Mouse (Mus musculus): Measurements from ENCODE around the gene Dgke.

The Dgke gene

GRCm38 (mm10) chr11:89031189-89031588 lies 35.5 kb downstream of the Dgke start:
- DNase-seq, result no peak

- no peak for DNase-seq
Measured at GRCm38 (mm10) chr11:89030552-89030951, 36.1 kb downstream of the Dgke start.

GRCm38 (mm10) chr11:89028871-89029405 lies 37.7 kb downstream of the Dgke start:
- DNase-seq, result peak; percentile 63 to 67

DNA sequence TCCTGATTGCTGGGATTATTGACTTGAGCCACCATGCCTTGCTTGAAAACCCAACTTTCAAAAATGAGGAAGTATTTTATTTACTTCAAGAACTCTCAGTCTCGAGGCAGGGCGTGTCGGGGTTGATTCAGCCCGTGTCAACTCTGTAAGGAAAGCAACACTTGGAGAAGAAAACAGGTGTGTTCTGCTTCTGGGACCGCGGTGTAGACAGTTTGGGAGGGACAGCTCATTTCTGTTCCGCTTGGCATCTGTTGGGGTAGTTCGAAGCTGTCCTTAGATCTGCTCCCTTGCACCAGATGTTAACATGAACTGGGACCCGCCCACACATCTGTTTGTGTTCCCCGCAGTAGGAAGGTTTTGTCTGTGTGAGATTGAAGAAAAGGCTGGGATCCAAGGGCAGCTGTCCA lies 38.7 kb downstream of the Dgke start:
- peak; percentile 60 to 64 for DNase-seq

DNA sequence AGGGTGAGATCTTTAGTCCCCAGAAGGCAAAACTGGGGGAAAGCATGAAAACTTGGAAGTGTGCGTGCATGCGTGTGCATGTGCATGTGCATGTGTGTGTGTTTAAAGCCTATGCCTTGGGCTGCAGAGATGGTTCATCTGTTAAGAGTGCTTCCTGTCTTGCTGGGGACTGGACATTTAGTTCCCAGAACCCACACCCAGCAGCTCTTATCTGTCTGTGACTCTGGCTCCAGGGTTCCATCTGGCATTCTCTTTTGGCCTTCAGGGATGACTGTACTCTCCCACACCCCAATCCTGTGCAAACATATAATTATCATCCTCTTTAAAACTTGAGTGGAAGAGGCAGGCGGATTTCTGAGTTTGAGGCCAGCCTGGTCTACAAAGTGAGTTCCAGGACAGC lies 40.5 kb downstream of the Dgke start:
- no peak for DNase-seq

- peak in 1 of 2 experiments; percentile 44 for DNase-seq
Measured at GRCm38 (mm10) chr11:89025603-89026002, 41.0 kb downstream of the Dgke start.

GRCm38 (mm10) chr11:89024181-89024881 lies 42.3 kb downstream of the Dgke start:
- peak; percentile 89 to 92 for DNase-seq

DNA sequence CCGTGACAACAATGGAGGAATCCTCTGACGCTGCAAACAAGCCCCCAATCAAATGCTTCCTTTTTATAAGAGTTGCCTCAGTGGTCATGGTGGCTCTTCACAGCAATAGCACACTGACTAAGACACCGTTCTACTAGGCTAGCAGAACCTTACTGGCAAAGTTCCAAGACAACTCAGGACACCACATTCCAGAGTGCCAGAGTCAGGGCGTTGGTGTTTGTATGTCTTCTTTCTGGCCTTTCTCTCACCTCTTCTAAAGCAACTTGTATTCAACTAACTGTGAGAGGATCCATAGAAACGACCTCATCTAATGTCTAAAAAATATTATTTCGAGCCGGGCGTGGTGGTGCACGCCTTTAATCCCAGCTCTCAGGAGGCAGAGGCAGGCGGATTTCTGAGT lies 43.2 kb downstream of the Dgke start:
- no peak for DNase-seq

DNA sequence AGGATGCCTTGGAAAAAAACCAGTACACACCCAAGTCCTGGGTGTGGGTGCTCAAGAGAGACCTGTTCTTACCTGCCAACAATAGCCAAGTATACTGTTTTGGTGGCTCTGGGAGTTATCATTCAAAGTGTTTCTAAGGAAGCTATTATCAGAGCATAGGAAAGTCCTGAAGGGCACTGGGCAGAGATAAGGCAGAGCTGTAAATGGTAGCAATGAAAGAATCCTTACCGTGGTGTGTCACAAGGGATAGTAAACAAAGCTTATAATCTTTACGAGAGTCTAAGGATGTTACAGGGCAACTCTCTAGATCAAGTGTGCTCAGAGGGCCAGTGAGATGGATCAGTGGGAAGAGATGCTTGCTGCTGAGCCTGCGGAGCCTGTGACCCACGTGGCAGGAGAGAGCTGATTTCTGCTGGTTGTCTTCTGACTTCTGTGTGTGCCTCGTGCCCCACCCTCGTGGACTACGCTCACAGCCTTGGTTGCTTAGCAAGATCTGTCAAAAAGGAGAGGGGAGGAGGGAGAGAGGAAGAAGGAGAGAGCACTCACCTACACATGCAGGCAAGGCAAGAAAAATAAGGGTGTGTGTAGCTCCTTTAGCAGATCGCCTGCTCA lies 44.4 kb downstream of the Dgke start:
- DNase-seq, result peak in 1 of 2 experiments; percentile 37

GRCm38 (mm10) chr11:89021687-89022086 lies 45.0 kb downstream of the Dgke start:
- no peak for DNase-seq

DNA sequence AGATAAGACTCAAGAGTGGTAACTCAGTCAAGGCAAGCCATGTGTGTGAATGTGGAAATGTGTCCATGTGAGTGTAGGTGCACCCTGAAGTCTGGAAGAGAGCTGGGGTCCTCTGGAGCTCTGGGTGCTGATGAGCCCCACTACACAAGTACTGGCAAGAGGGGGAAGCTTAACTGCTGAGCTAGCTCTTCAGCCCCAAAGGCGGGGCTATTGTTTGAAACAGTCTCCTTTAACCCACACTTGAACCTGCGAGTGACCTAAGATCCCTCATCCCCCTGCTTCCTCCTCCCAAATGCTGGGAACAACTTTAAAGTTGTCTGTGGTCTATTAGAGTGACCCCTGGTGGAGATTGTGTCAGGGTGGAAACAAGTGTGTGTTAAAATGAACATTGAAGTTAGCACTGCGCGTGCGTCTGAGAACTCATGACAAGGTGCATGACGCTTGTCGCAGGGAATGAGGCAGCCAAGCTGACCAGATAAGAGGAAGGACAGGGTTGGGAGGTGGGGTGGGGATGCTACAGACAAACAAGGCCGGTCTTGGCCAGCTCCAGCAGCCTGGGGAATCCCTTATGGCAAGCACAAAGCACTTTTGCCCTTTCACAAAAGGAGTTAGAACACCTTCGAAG lies 45.9 kb downstream of the Dgke start:
- peak in 1 of 2 experiments; percentile 39 for DNase-seq

GRCm38 (mm10) chr11:89017514-89018182 lies 49.0 kb downstream of the Dgke start:
- DNase-seq, result no peak

GRCm38 (mm10) chr11:89012241-89012640 lies 54.4 kb downstream of the Dgke start:
- DNase-seq, result no peak

DNA sequence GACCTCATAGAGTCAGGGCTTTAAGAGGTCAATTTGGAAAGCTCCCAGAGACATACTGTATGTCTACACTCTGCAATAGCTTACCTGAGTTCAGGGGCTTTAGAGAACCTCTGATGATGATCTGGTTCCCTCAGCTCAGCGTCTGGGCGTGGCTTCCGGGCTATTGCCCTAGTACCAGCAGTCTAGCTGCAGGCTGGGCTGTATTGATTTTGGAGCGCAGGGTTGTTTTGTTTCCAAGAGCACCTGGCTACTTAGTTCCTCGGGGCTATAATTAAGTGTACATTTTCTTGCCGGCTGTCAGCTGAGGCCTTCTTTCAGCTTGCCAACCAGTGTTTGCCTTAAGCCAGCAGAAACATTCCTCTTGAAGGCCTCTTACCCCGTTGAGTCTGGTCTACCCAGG lies 57.2 kb downstream of the Dgke start:
- no peak for DNase-seq

DNA sequence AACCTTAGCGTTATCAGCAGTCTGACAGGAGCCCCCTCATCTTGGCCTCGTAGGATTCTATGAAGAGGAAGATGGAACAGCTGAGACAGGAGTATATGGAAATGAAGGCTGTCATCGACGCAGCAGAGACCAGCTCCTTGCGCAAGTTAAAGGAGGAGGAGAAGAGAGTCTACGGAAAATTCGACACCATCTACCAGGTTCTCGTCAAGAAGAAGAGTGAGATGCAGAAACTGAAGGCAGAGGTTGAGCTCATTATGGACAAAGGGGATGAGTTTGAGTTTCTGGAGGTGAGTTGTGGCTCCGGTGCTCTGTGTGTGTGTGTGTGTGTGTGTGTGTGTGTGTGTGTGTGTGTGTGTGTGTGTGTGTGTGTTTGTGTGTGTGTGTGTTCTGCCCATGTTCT lies 57.6 kb downstream of the Dgke start:
- no peak for DNase-seq

DNA sequence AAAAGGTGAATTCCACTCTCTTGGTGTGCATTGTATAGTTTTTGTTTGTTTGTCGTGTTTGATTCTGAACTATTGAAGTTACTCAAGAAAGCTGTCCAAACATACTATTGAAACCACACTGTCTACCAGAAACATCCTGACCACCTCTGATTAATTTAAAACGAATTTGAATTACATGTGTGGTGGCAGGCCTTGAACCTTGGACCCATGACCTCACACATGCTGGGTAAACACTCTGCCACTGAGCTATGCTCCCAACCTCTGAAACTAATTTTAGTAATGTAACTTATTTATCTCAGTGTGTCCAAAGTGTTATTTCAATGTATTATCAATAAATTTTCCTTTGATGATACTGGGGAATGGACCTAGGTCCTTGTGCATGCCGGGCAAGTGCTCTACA lies 59.1 kb downstream of the Dgke start:
- no peak for DNase-seq

GRCm38 (mm10) chr11:89006404-89006803 lies 60.2 kb downstream of the Dgke start:
- no peak for DNase-seq

- DNase-seq, result no peak
Measured at GRCm38 (mm10) chr11:89005473-89005872, 61.2 kb downstream of the Dgke start.

GRCm38 (mm10) chr11:89003726-89004125 lies 62.9 kb downstream of the Dgke start:
- no peak for DNase-seq

GRCm38 (mm10) chr11:89003078-89003477 lies 63.6 kb downstream of the Dgke start:
- DNase-seq, result no peak

GRCm38 (mm10) chr11:89002621-89003020 lies 64.0 kb downstream of the Dgke start:
- no peak for DNase-seq

DNA sequence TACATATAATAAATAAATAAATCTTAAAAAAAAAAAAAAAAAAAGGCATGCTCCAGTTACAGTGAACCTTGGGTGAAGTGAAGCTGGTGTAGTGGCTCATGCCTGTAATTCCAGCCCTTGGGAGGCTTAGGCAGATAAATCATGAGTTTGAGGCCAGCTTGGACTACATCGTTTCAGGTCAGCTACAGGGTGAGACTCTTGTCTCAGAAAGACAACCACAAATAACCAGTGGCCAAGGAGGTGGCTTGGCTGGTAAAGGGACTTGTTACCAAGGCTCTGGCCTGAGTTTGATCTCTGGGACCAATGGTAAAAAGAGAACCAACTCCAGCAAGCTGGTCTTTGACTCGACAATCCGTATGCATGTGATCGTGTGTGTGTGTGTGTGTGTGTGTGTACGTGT lies 64.6 kb downstream of the Dgke start:
- DNase-seq, result no peak

- no peak for DNase-seq
Measured at GRCm38 (mm10) chr11:89001569-89001968, 65.1 kb downstream of the Dgke start.

DNA sequence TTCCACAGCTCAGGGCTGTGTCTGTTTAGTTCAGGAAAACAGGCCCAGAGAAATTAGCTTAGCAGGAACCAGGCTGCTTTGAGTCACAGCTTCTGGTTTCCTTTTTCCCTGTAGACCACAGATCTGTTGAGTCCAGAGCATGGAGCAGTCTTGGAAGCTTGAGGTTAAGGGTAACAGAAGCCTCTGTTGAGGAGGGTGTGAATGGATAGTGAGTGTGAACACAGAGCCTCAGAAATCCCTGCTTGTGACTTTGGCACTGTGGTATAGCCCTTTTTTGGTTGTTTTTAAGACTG lies 66.2 kb downstream of the Dgke start:
- DNase-seq, result no peak
